In the genomic region with DNA sequence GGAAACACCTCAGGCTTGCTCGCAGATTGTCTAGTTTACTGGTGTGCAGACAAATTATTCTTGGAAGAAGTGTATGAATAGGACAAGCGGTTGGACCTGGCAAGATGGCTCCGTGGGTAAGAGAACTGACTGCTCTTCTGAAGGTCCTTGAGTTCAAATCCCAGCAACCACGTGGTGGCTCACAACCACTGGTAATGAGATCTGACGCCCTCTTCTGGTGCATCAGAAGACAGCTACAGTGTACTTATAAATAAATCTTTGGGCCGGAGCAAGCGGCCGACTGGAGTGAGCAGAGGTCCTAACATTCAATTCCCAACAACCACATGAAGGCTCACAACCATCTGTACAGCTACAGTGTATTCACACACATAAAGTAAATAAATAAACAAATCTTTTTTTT, we compare ENCODE assay signal across 8 mouse cellular contexts. TPM values are rescaled to one million over a fixed set of nuclear protein-coding genes. Genes with fewer than 3 reads are reported as not detected.
DNase-seq lines count a peak whose midpoint lies in the region; ATAC-seq and TF ChIP-seq lines count a peak whose summit lies in the region.
"Not testable (repeated sequence)": the region's sequence is repeated elsewhere in the genome, so short reads cannot be mapped to it uniquely, and the experiment has no call there.

No protein-coding gene starts in this region.

- DNase-seq in 3T3-L1 (ENCODE audit: low read depth, low spot score): peak; percentile 7
- DNase-seq in CD4-positive helper T cell, adult 2 months (ENCODE audit: low read depth, low spot score): peak; percentile 10
- peak; percentile 73 for DNase-seq in ES-CJ7 (ENCODE audit: low read depth, low spot score)
- DNase-seq in T-cell, adult 2 months (ENCODE audit: low spot score): peak; percentile 5
- DNase-seq in heart, adult 11 months: peak; percentile 89
- peak; percentile 4 for DNase-seq in liver, embryonic 13.5 days
- DNase-seq in midbrain, postnatal 0 days (ENCODE audit: low spot score): not testable (repeated sequence)
- DNase-seq in thymus, postnatal 14 days: peak; percentile 7

- peaks cover 33% of the 10 kb centered on the region for H3K36me3 ChIP-seq in liver, embryonic 13.5 days
- H3K36me3 ChIP-seq in midbrain, postnatal 0 days (ENCODE audit: insufficient read depth, low read length): peaks cover 16% of the 10 kb centered on the region

- 59% methylated on average over 8 of the region's 8 CpGs for WGBS in liver, embryonic 13.5 days (ENCODE audit: insufficient replicate concordance)
- WGBS in midbrain, postnatal 0 days: 69% methylated on average over 8 of the region's 8 CpGs

- TF ChIP-seq CTCF in midbrain, postnatal 0 days (IDR thresholded peaks at IDR 0.05): peak; percentile 28; the same call in 1 of the 2 replicates

- not testable (repeated sequence) for H3K4me3 ChIP-seq in liver, embryonic 13.5 days (replicated peaks); midbrain, postnatal 0 days (ENCODE audit: low read depth, low read length)

- not testable (repeated sequence) for H3K27ac ChIP-seq in liver, embryonic 13.5 days; midbrain, postnatal 0 days (ENCODE audit: low read depth, low read length)

- not testable (repeated sequence) for H3K4me2 ChIP-seq in liver, embryonic 13.5 days; midbrain, postnatal 0 days (ENCODE audit: low read depth, low read length, poor library complexity, severe bottlenecking)

- not testable (repeated sequence) for H3K9ac ChIP-seq in liver, embryonic 13.5 days; midbrain, postnatal 0 days (replicated peaks; ENCODE audit: low read length, poor library complexity, severe bottlenecking)

- H3K9me3 ChIP-seq in liver, embryonic 13.5 days (replicated peaks); midbrain, postnatal 0 days (ENCODE audit: low read length): not testable (repeated sequence)

- peaks cover 17% of the 10 kb centered on the region for H3K4me1 ChIP-seq in liver, embryonic 13.5 days (replicated peaks)
- H3K4me1 ChIP-seq in midbrain, postnatal 0 days (ENCODE audit: insufficient read depth, low read length): not testable (repeated sequence)

- not testable (repeated sequence) for ATAC-seq in liver, embryonic 13.5 days (ENCODE audit: low read depth); midbrain, postnatal 0 days (ENCODE audit: low FRiP score)

- H3K27me3 ChIP-seq in liver, embryonic 13.5 days; midbrain, postnatal 0 days (ENCODE audit: insufficient read depth, low read length): not testable (repeated sequence)

RNA-seq across cellular contexts. Expression of gene Smim26, which starts 0.8 kb away (rescaled TPM):
- polyA plus RNA-seq in liver, embryonic 13.5 days (2015; fragmentation: Nextera tagmentation; extraction: Ambion mirVana): 27.4 and 29.8 TPM in 2 replicates
- total RNA-seq in midbrain, postnatal 0 days (2014; rRNA removed): 19.1 and 25.0 TPM in 2 replicates
- 72.2 and 74.1 TPM in 2 replicates for polyA plus RNA-seq in midbrain, postnatal 0 days (2015; fragmentation: Nextera tagmentation; extraction: Ambion mirVana)

RNA-seq across cellular contexts. Expression of gene Dtd1, which starts 6.7 kb away (rescaled TPM):
- polyA plus RNA-seq in liver, embryonic 13.5 days (2015; fragmentation: Nextera tagmentation; extraction: Ambion mirVana): 31.4 and 32.8 TPM in 2 replicates
- total RNA-seq in midbrain, postnatal 0 days (2014; rRNA removed): 88.7 and 105 TPM in 2 replicates
- 202 and 217 TPM in 2 replicates for polyA plus RNA-seq in midbrain, postnatal 0 days (2015; fragmentation: Nextera tagmentation; extraction: Ambion mirVana)

RNA-seq across cellular contexts. Expression of gene Sec23b, which starts 37.0 kb away (rescaled TPM):
- polyA plus RNA-seq in liver, embryonic 13.5 days (2015; fragmentation: Nextera tagmentation; extraction: Ambion mirVana): 56.2 and 67.7 TPM in 2 replicates
- 57.2 and 71.1 TPM in 2 replicates for total RNA-seq in midbrain, postnatal 0 days (2014; rRNA removed)
- 59.9 and 60.9 TPM in 2 replicates for polyA plus RNA-seq in midbrain, postnatal 0 days (2015; fragmentation: Nextera tagmentation; extraction: Ambion mirVana)

RNA-seq across cellular contexts. Expression of gene Rbbp9, which starts 42.4 kb away (rescaled TPM):
- 10.9 and 12.1 TPM in 2 replicates for polyA plus RNA-seq in liver, embryonic 13.5 days (2015; fragmentation: Nextera tagmentation; extraction: Ambion mirVana)
- 17.4 and 18.7 TPM in 2 replicates for total RNA-seq in midbrain, postnatal 0 days (2014; rRNA removed)
- 36.9 and 40.0 TPM in 2 replicates for polyA plus RNA-seq in midbrain, postnatal 0 days (2015; fragmentation: Nextera tagmentation; extraction: Ambion mirVana)
